Comparison of ENCODE assay signal across 22 mouse cellular contexts in the genomic region with DNA sequence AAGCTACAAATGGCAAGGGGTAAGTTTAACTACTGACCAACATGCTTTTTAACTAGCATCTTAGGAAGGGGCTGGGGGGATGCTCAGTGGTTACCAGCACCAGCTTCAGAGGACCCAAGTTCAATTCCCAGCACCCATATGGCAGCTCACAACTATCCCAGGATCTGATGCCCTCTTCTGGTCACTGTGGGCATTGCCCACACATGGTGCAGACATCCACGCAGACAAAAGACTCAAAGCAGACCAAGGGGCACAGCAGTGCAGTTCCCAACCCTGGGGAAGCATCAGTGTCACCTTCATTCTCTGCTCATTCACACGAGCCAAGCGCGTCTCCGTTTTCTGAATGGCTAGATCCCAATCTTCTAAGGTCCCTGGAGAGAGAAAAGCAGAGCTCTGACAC. TPM values are rescaled to one million over a fixed set of nuclear protein-coding genes. Genes with fewer than 3 reads are reported as not detected.
DNase-seq lines count a peak whose midpoint lies in the region; ATAC-seq and TF ChIP-seq lines count a peak whose summit lies in the region.
"Had no signal": no experiment of that assay in that cellular context is flagged by ENCODE, and none has a peak within 500 bp of the region (broad histone marks: within the 10 kb centered on the region; RNA-seq: fewer than 3 reads in every experiment).

No protein-coding gene starts in this region.

- H3K4me3 ChIP-seq in cerebellum, adult 2 months (replicated peaks; ENCODE audit: insufficient read depth, low read depth, low read length) = no peak overlapping the region
- no peak overlapping the region for H3K4me3 ChIP-seq in kidney, postnatal 0 days (replicated peaks; ENCODE audit: low read depth, low read length)
- H3K4me3 ChIP-seq in midbrain, postnatal 0 days (ENCODE audit: low read depth, low read length) = no peak overlapping the region
- H3K4me3 ChIP-seq in midbrain, embryonic 16.5 days (ENCODE audit: low read depth, low read length) = no peak overlapping the region
- H3K4me3 ChIP-seq: embryonic facial prominence, embryonic 10.5 days; heart, embryonic 12.5 days; limb, embryonic 10.5 days; stomach, embryonic 15.5 days had no signal

- H3K9me3 ChIP-seq in kidney, postnatal 0 days (replicated peaks; ENCODE audit: low read length) = no peaks in the 10 kb centered on the region
- no peaks in the 10 kb centered on the region for H3K9me3 ChIP-seq in midbrain, postnatal 0 days (ENCODE audit: low read length)
- no peaks in the 10 kb centered on the region for H3K9me3 ChIP-seq in midbrain, embryonic 16.5 days (replicated peaks; ENCODE audit: control insufficient read depth, low read length, poor library complexity, severe bottlenecking)
- H3K9me3 ChIP-seq: limb, embryonic 10.5 days; stomach, embryonic 15.5 days had no signal

- no peak overlapping the region for H3K4me2 ChIP-seq in kidney, postnatal 0 days (ENCODE audit: low read length)
- H3K4me2 ChIP-seq in midbrain, postnatal 0 days (ENCODE audit: low read depth, low read length, poor library complexity, severe bottlenecking) = no peak overlapping the region
- no peak overlapping the region for H3K4me2 ChIP-seq in midbrain, embryonic 16.5 days (ENCODE audit: low read length)
- H3K4me2 ChIP-seq: heart, embryonic 12.5 days; stomach, embryonic 15.5 days had no signal

- H3K27me3 ChIP-seq in cerebellum, adult 2 months (ENCODE audit: control insufficient read depth, insufficient read depth, low read length) = no peaks in the 10 kb centered on the region
- no peaks in the 10 kb centered on the region for H3K27me3 ChIP-seq in kidney, postnatal 0 days (ENCODE audit: insufficient read depth, low read length)
- H3K27me3 ChIP-seq in midbrain, postnatal 0 days (ENCODE audit: insufficient read depth, low read length) = no peaks in the 10 kb centered on the region
- no peaks in the 10 kb centered on the region for H3K27me3 ChIP-seq in midbrain, embryonic 16.5 days (ENCODE audit: control insufficient read depth, insufficient read depth, low read depth, low read length)
- H3K27me3 ChIP-seq: heart, embryonic 12.5 days; stomach, embryonic 15.5 days had no signal

- no peak overlapping the region for H3K9ac ChIP-seq in kidney, postnatal 0 days (ENCODE audit: low read depth, low read length)
- no peak overlapping the region for H3K9ac ChIP-seq in midbrain, postnatal 0 days (replicated peaks; ENCODE audit: low read length, poor library complexity, severe bottlenecking)
- H3K9ac ChIP-seq in midbrain, embryonic 16.5 days (ENCODE audit: low read depth, low read length) = no peak overlapping the region
- H3K9ac ChIP-seq: heart, embryonic 12.5 days; stomach, embryonic 15.5 days had no signal

- peak; percentile 36; the same call in 1 of the 2 replicates for TF ChIP-seq CTCF in cerebellum, adult 2 months (IDR thresholded peaks at IDR 0.05; ENCODE audit: borderline replicate concordance, insufficient read depth, low read depth, low read length)
- peak; percentile 36; the same call in 1 of the 2 replicates for TF ChIP-seq CTCF in kidney, postnatal 0 days (IDR thresholded peaks at IDR 0.05; ENCODE audit: low read depth)
- TF ChIP-seq CTCF in midbrain, postnatal 0 days (IDR thresholded peaks at IDR 0.05) = peak; percentile 47

- no peak for DNase-seq in cerebellum, adult 2 months
- no peak for DNase-seq in cerebellum, adult 9-10 months
- DNase-seq in kidney, postnatal 0 days (ENCODE audit: low spot score) = no peak
- DNase-seq in kidney, postnatal 14 days = no peak
- no peak for DNase-seq in midbrain, postnatal 0 days (ENCODE audit: low spot score)
- DNase-seq: adrenal gland, adult 2 months; gastrocnemius, postnatal 25 days; kidney, postnatal 10 days; lung, adult 18-20 months had no signal

- H3K4me1 ChIP-seq in cerebellum, adult 2 months (ENCODE audit: control insufficient read depth, insufficient read depth, low read length) = peaks cover 31% of the 10 kb centered on the region
- H3K4me1 ChIP-seq in kidney, postnatal 0 days (replicated peaks; ENCODE audit: insufficient read depth, low read length) = no peaks in the 10 kb centered on the region
- H3K4me1 ChIP-seq in midbrain, postnatal 0 days (ENCODE audit: insufficient read depth, low read length) = no peaks in the 10 kb centered on the region
- H3K4me1 ChIP-seq in midbrain, embryonic 16.5 days (ENCODE audit: control insufficient read depth, insufficient read depth, low read length) = no peaks in the 10 kb centered on the region
- H3K4me1 ChIP-seq: embryonic facial prominence, embryonic 10.5 days; heart, embryonic 12.5 days; limb, embryonic 10.5 days; stomach, embryonic 15.5 days had no signal

- no peak for TF ChIP-seq POLR2A in cerebellum, adult 2 months (IDR thresholded peaks at IDR 0.05; ENCODE audit: borderline replicate concordance, insufficient read depth, low read length)

- H3K36me3 ChIP-seq in kidney, postnatal 0 days (ENCODE audit: insufficient read depth, low read length) = peaks cover 83% of the 10 kb centered on the region
- H3K36me3 ChIP-seq in midbrain, postnatal 0 days (ENCODE audit: insufficient read depth, low read length) = peaks cover 90% of the 10 kb centered on the region
- H3K36me3 ChIP-seq in midbrain, embryonic 16.5 days (ENCODE audit: control insufficient read depth, insufficient read depth, low read length) = peaks cover 83% of the 10 kb centered on the region

- H3K27ac ChIP-seq in cerebellum, adult 2 months (ENCODE audit: insufficient read depth, low read length) = no peak overlapping the region
- H3K27ac ChIP-seq in kidney, postnatal 0 days = no peak overlapping the region
- H3K27ac ChIP-seq in midbrain, postnatal 0 days (ENCODE audit: low read depth, low read length) = no peak overlapping the region
- H3K27ac ChIP-seq in midbrain, embryonic 16.5 days (ENCODE audit: low read length) = no peak overlapping the region
- H3K27ac ChIP-seq: embryonic facial prominence, embryonic 10.5 days; limb, embryonic 10.5 days; stomach, embryonic 15.5 days had no signal

- ATAC-seq in kidney, postnatal 0 days (replicated peaks; ENCODE audit: low FRiP score, low read depth) = no peak
- ATAC-seq in midbrain, postnatal 0 days (ENCODE audit: low FRiP score) = no peak
- no peak for ATAC-seq in midbrain, embryonic 16.5 days
- 0 out of 2 replicates have a peak, but pooled peaks have one; percentile 40 for ATAC-seq in erythroblast, adult 5-6 weeks (replicated peaks; ENCODE audit: low FRiP score, poor library complexity, severe bottlenecking)
- ATAC-seq in monocyte, adult 5-6 weeks (replicated peaks; ENCODE audit: insufficient number of reproducible peaks, low FRiP score, low TSS enrichment, poor library complexity, severe bottlenecking) = no peak
- ATAC-seq: inflammation-experienced regulatory T-cells, adult 6 months had no signal

- WGBS in cerebellum, adult 2 months = 86% methylated on average over 5 of the region's 5 CpGs
- WGBS in kidney, postnatal 0 days = 91% methylated on average over 5 of the region's 5 CpGs
- 93% methylated on average over 5 of the region's 5 CpGs for WGBS in midbrain, postnatal 0 days
- 91% methylated on average over 5 of the region's 5 CpGs for WGBS in midbrain, embryonic 16.5 days

RNA-seq across cellular contexts. Expression of a gene that starts 12.0 kb away (rescaled TPM):
- 15.3 and 16.1 TPM in 2 replicates for polyA plus RNA-seq in cerebellum, adult 2 months (2012; rRNA removed)
- 5.4 TPM in 2 replicates for polyA plus RNA-seq in kidney, postnatal 0 days (2015; fragmentation: Nextera tagmentation; extraction: Ambion mirVana)
- total RNA-seq in midbrain, postnatal 0 days (2014; rRNA removed) = 11.5 and 15.4 TPM in 2 replicates
- polyA plus RNA-seq in midbrain, postnatal 0 days (2015; fragmentation: Nextera tagmentation; extraction: Ambion mirVana) = 8.7 and 9.0 TPM in 2 replicates
- 9.4 and 10.9 TPM in 2 replicates for polyA plus RNA-seq in midbrain, embryonic 16.5 days (2015; fragmentation: Nextera tagmentation; extraction: Ambion mirVana)
- total RNA-seq in erythroblast, adult 5-6 weeks (2015; ENCODE audit: low replicate concordance) = 1.3 TPM in 1 of 2 replicates, not detected in the other
- 0.56 and 0.94 TPM in 2 replicates for total RNA-seq in erythroblast, adult 5-6 weeks (2017; ENCODE audit: low replicate concordance)
- 2.0 to 4.7 TPM (median 4.2 TPM) in 3 replicates for total RNA-seq in monocyte, adult 5-6 weeks (2017)

RNA-seq across cellular contexts. Expression of a gene that starts 23.1 kb away (rescaled TPM):
- 0.29 and 0.39 TPM in 2 replicates for polyA plus RNA-seq in cerebellum, adult 2 months (2012; rRNA removed)
- not detected in 2 replicates for polyA plus RNA-seq in kidney, postnatal 0 days (2015; fragmentation: Nextera tagmentation; extraction: Ambion mirVana)
- not detected in 2 replicates for total RNA-seq in midbrain, postnatal 0 days (2014; rRNA removed)
- polyA plus RNA-seq in midbrain, postnatal 0 days (2015; fragmentation: Nextera tagmentation; extraction: Ambion mirVana) = not detected in 2 replicates
- not detected in 2 replicates for polyA plus RNA-seq in midbrain, embryonic 16.5 days (2015; fragmentation: Nextera tagmentation; extraction: Ambion mirVana)
- total RNA-seq in erythroblast, adult 5-6 weeks (2015; ENCODE audit: low replicate concordance) = not detected in 2 replicates
- total RNA-seq in erythroblast, adult 5-6 weeks (2017; ENCODE audit: low replicate concordance) = not detected in 2 replicates
- total RNA-seq in monocyte, adult 5-6 weeks (2017) = not detected in 3 replicates
- total RNA-seq: adrenal gland, adult 2 months; gastrocnemius, postnatal 25 days; hematopoietic stem cell, adult 5-6 weeks; layer of hippocampus, postnatal 10 days; megakaryocyte-erythroid progenitor cell, adult 5-6 weeks had no signal
- polyA plus RNA-seq: adrenal gland, adult 2 months; embryonic facial prominence, embryonic 10.5 days; frontal cortex, adult 2 months; heart, embryonic 12.5 days; inflammation-experienced regulatory T-cells, adult 6 months; limb, embryonic 10.5 days; neural tube, embryonic 14.5 days; stomach, embryonic 15.5 days had no signal

RNA-seq across cellular contexts. Expression of a gene that starts 24.7 kb away (rescaled TPM):
- 43.5 and 47.5 TPM in 2 replicates for polyA plus RNA-seq in cerebellum, adult 2 months (2012; rRNA removed)
- polyA plus RNA-seq in kidney, postnatal 0 days (2015; fragmentation: Nextera tagmentation; extraction: Ambion mirVana) = 27.2 and 27.7 TPM in 2 replicates
- total RNA-seq in midbrain, postnatal 0 days (2014; rRNA removed) = 44.7 and 51.1 TPM in 2 replicates
- 24.8 and 26.5 TPM in 2 replicates for polyA plus RNA-seq in midbrain, postnatal 0 days (2015; fragmentation: Nextera tagmentation; extraction: Ambion mirVana)
- polyA plus RNA-seq in midbrain, embryonic 16.5 days (2015; fragmentation: Nextera tagmentation; extraction: Ambion mirVana) = 39.8 and 47.5 TPM in 2 replicates
- total RNA-seq in erythroblast, adult 5-6 weeks (2015; ENCODE audit: low replicate concordance) = 4.0 and 6.1 TPM in 2 replicates
- total RNA-seq in erythroblast, adult 5-6 weeks (2017; ENCODE audit: low replicate concordance) = 13.8 and 23.1 TPM in 2 replicates
- total RNA-seq in monocyte, adult 5-6 weeks (2017) = 34.4 to 48.1 TPM (median 42.3 TPM) in 3 replicates

RNA-seq across cellular contexts. Expression of a gene that starts 24.9 kb away (rescaled TPM):
- polyA plus RNA-seq in cerebellum, adult 2 months (2012; rRNA removed) = 302 and 362 TPM in 2 replicates
- polyA plus RNA-seq in kidney, postnatal 0 days (2015; fragmentation: Nextera tagmentation; extraction: Ambion mirVana) = 187 and 202 TPM in 2 replicates
- 65.3 and 65.8 TPM in 2 replicates for total RNA-seq in midbrain, postnatal 0 days (2014; rRNA removed)
- polyA plus RNA-seq in midbrain, postnatal 0 days (2015; fragmentation: Nextera tagmentation; extraction: Ambion mirVana) = 96.9 and 102 TPM in 2 replicates
- polyA plus RNA-seq in midbrain, embryonic 16.5 days (2015; fragmentation: Nextera tagmentation; extraction: Ambion mirVana) = 77.8 and 84.5 TPM in 2 replicates
- 137 and 178 TPM in 2 replicates for total RNA-seq in erythroblast, adult 5-6 weeks (2015; ENCODE audit: low replicate concordance)
- 139 and 170 TPM in 2 replicates for total RNA-seq in erythroblast, adult 5-6 weeks (2017; ENCODE audit: low replicate concordance)
- 110 to 223 TPM (median 180 TPM) in 3 replicates for total RNA-seq in monocyte, adult 5-6 weeks (2017)

RNA-seq across cellular contexts. Expression of a gene that starts 52.7 kb away (rescaled TPM):
- polyA plus RNA-seq in cerebellum, adult 2 months (2012; rRNA removed) = 6.0 and 7.4 TPM in 2 replicates
- polyA plus RNA-seq in kidney, postnatal 0 days (2015; fragmentation: Nextera tagmentation; extraction: Ambion mirVana) = 37.3 and 40.4 TPM in 2 replicates
- 9.5 and 10.1 TPM in 2 replicates for total RNA-seq in midbrain, postnatal 0 days (2014; rRNA removed)
- polyA plus RNA-seq in midbrain, postnatal 0 days (2015; fragmentation: Nextera tagmentation; extraction: Ambion mirVana) = 5.9 and 6.3 TPM in 2 replicates
- 4.8 and 5.0 TPM in 2 replicates for polyA plus RNA-seq in midbrain, embryonic 16.5 days (2015; fragmentation: Nextera tagmentation; extraction: Ambion mirVana)
- 2.7 TPM in 1 of 2 replicates, not detected in the other for total RNA-seq in erythroblast, adult 5-6 weeks (2015; ENCODE audit: low replicate concordance)
- 1.1 TPM in 1 of 2 replicates, not detected in the other for total RNA-seq in erythroblast, adult 5-6 weeks (2017; ENCODE audit: low replicate concordance)
- total RNA-seq in monocyte, adult 5-6 weeks (2017) = not detected in 3 replicates
- polyA plus RNA-seq: inflammation-experienced regulatory T-cells, adult 6 months had no signal
